Mouse (Mus musculus) kidney, postnatal 0 days (tissue): Measurements from ENCODE around the gene Fermt2. TPM values are rescaled to one million over a fixed set of nuclear protein-coding genes. Genes with fewer than 3 reads are reported as not detected.

Experiments used
- ATAC-seq: fragments of 200-750 bp; cut with Nextera tagmentation; replicated peaks from 2 replicates; pipeline ENCODE4 v1.8.0; 2017; ENCODE audit warnings: low read depth, moderate number of reproducible peaks, moderate TSS enrichment, moderate library complexity; ENCODE audit not compliant: low FRiP score
- DNase-seq: peaks from one replicate; pipeline ENCODE4 v3.0.0-alpha.2; 2016; ENCODE audit warnings: low spot score
- H3K27ac ChIP-seq: fragments of 300-500 bp; sonication (generic); 2 replicates; pipeline ENCODE4 v1.5.1; 2014; ENCODE audit warnings: mild to moderate bottlenecking
- H3K27me3 ChIP-seq: fragments of 300-500 bp; sonication (generic); 2 replicates; pipeline ENCODE4 v1.6.1; 2014; ENCODE audit warnings: low read length, mixed read lengths; ENCODE audit not compliant: insufficient read depth
- H3K36me3 ChIP-seq: fragments of 300-500 bp; sonication (generic); 2 replicates; pipeline ENCODE4 v1.6.1; 2014; ENCODE audit warnings: low read length, mixed read lengths; ENCODE audit not compliant: insufficient read depth
- H3K4me1 ChIP-seq: fragments of 300-500 bp; sonication (generic); replicated peaks from 2 replicates; pipeline ENCODE4 v1.6.1; 2014; ENCODE audit warnings: antibody characterized with exemption, low read length, mixed read lengths; ENCODE audit not compliant: insufficient read depth
- H3K4me2 ChIP-seq: fragments of 300-500 bp; sonication (generic); 2 replicates; pipeline ENCODE4 v1.6.1; 2014; ENCODE audit warnings: mild to moderate bottlenecking, low read length, moderate library complexity, mixed read lengths
- H3K4me3 ChIP-seq: fragments of 300-500 bp; sonication (generic); replicated peaks from 2 replicates; pipeline ENCODE4 v1.5.1; 2014; ENCODE audit warnings: low read depth, low read length
- H3K9ac ChIP-seq: fragments of 300-500 bp; sonication (generic); 2 replicates; pipeline ENCODE4 v1.6.1; 2014; ENCODE audit warnings: low read depth, low read length
- H3K9me3 ChIP-seq: fragments of 300-500 bp; sonication (generic); replicated peaks from 2 replicates; pipeline ENCODE4 v1.6.1; 2016; ENCODE audit warnings: low read length, inconsistent platforms, mixed read lengths
- CTCF ChIP-seq: IDR thresholded peaks from 2 replicates; pipeline ENCODE4 v1.5.1; 2016; ENCODE audit warnings: antibody characterized with exemption, low read depth, mild to moderate bottlenecking, moderate library complexity
- WGBS: fragments of 180-500 bp; shearing (Covaris S2); extraction: QIAGEN DNeasy Blood & Tissue Kit; methylation state at CpG from one replicate; pipeline ENCODE4 v1.1.7; 2014; 5-methylcytosine and 5-hydroxymethylcytosine counted together
- polyA plus RNA-seq: library from polyadenylated mRNA; unstranded; fragments of >200 nt; fragmentation: Nextera tagmentation; extraction: Ambion mirVana; gene quantifications from 2 replicates; pipeline ENCODE4 v1.2.1, GENCODE M21; 2015

The Fermt2 gene
- polyA plus RNA-seq, 1 experiment from 2014 or later: 226 TPM

- Histone ChIP-seq H3K4me3 (no peak overlapping the region), H3K27me3 (no peaks in the 10 kb centered on the region), H3K4me2 (no peak overlapping the region), H3K9ac (no peak overlapping the region), H3K27ac (no peak overlapping the region), H3K36me3 (no peaks in the 10 kb centered on the region), H3K4me1 (peaks cover 11% of the 10 kb centered on the region; the same call in 1 of the 2 replicates), H3K9me3 (no peaks in the 10 kb centered on the region)
- ATAC-seq: no peak
- TF ChIP-seq CTCF: no peak
- peak; percentile 51 for DNase-seq
- WGBS: 81% methylated on average over 2 of the region's 2 CpGs
These were observed 91.0 kb downstream of the Fermt2 start for GRCm38 (mm10) chr14:45438931-45439275.

GRCm38 (mm10) chr14:45438250-45438930 lies 91.5 kb downstream of the Fermt2 start:
- Histone ChIP-seq H3K27me3 (no peaks in the 10 kb centered on the region), H3K9me3 (no peaks in the 10 kb centered on the region), H3K4me2 (no peak overlapping the region), H3K36me3 (no peaks in the 10 kb centered on the region), H3K4me3 (no peak overlapping the region), H3K27ac (0 out of 2 replicates have a peak overlapping the region, but pooled peaks have one; percentile 42), H3K4me1 (peaks cover 9% of the 10 kb centered on the region; the same call in 1 of the 2 replicates), H3K9ac (no peak overlapping the region)
- ATAC-seq (peak; percentile 41; the same call in 1 of the 2 replicates), DNase-seq (peak; percentile 24)
- WGBS: 57% methylated on average over 19 of the region's 19 CpGs
- TF ChIP-seq CTCF: no peak

- H3K36me3 ChIP-seq: no peaks in the 10 kb centered on the region
- H3K4me2 ChIP-seq: no peak overlapping the region
- DNase-seq (no peak), ATAC-seq (no peak)
- H3K27ac ChIP-seq: no peak overlapping the region
- no peaks in the 10 kb centered on the region for H3K27me3 ChIP-seq
- no peak overlapping the region for H3K4me3 ChIP-seq
- H3K9me3 ChIP-seq: no peaks in the 10 kb centered on the region
- WGBS: 79% methylated on average over 6 of the region's 6 CpGs
- no peak overlapping the region for H3K9ac ChIP-seq
- peak; percentile 65 for TF ChIP-seq CTCF
- H3K4me1 ChIP-seq: 0 out of 2 replicates have a peak, but pooled peaks cover 4% of the 10 kb centered on the region
These were observed 95.7 kb downstream of the Fermt2 start for GRCm38 (mm10) chr14:45434220-45434619.

- no peaks in the 10 kb centered on the region for H3K9me3 ChIP-seq
- no peak for DNase-seq
- no peak overlapping the region for H3K4me3 ChIP-seq
- WGBS: 72% methylated on average over 4 of the region's 4 CpGs
- no peaks in the 10 kb centered on the region for H3K27me3 ChIP-seq
- H3K36me3 ChIP-seq: no peaks in the 10 kb centered on the region
- H3K27ac ChIP-seq: no peak overlapping the region
- no peak overlapping the region for H3K4me2 ChIP-seq
- H3K9ac ChIP-seq: no peak overlapping the region
- ATAC-seq: no peak
- peak; percentile 71 for TF ChIP-seq CTCF
- H3K4me1 ChIP-seq: no peaks in the 10 kb centered on the region
These were observed 97.9 kb downstream of the Fermt2 start for GRCm38 (mm10) chr14:45432003-45432402.

GRCm38 (mm10) chr14:45430066-45430842 lies 99.7 kb downstream of the Fermt2 start:
- H3K4me1 ChIP-seq: no peaks in the 10 kb centered on the region
- no peaks in the 10 kb centered on the region for H3K9me3 ChIP-seq
- H3K4me2 ChIP-seq: no peak overlapping the region
- H3K27ac ChIP-seq: peak overlapping the region; percentile 77
- no peaks in the 10 kb centered on the region for H3K36me3 ChIP-seq
- no peak overlapping the region for H3K4me3 ChIP-seq
- peak; percentile 89 for ATAC-seq
- no peak for TF ChIP-seq CTCF
- no peak overlapping the region for H3K9ac ChIP-seq
- 73% methylated on average over 13 of the region's 13 CpGs for WGBS
- peak; percentile 54 for DNase-seq
- H3K27me3 ChIP-seq: no peaks in the 10 kb centered on the region

- peak; percentile 81 for TF ChIP-seq CTCF
- WGBS: 4% methylated on average over 5 of the region's 5 CpGs
- ATAC-seq: peak; percentile 78; the same call in 1 of the 2 replicates
These were observed 106.7 kb downstream of the Fermt2 start for GRCm38 (mm10) chr14:45423220-45423619.

More at GRCm38 (mm10) chr14:45423220-45423619, 106.7 kb downstream of the Fermt2 start:
- Histone ChIP-seq H3K27ac (no peak overlapping the region), H3K36me3 (no peaks in the 10 kb centered on the region), H3K27me3 (no peaks in the 10 kb centered on the region), H3K4me2 (no peak overlapping the region), H3K4me1 (no peaks in the 10 kb centered on the region), H3K9ac (no peak overlapping the region), H3K4me3 (no peak overlapping the region), H3K9me3 (no peaks in the 10 kb centered on the region)
- peak; percentile 86 for DNase-seq
